Mouse (Mus musculus): ENCODE measurements around the gene Thap12.

Gene Thap12

GRCm38 (mm10) chr7:98756556-98756955 is 53.7 kb downstream of the Thap12 start:
- no peak for DNase-seq (ENCODE audit: low spot score)

DNA sequence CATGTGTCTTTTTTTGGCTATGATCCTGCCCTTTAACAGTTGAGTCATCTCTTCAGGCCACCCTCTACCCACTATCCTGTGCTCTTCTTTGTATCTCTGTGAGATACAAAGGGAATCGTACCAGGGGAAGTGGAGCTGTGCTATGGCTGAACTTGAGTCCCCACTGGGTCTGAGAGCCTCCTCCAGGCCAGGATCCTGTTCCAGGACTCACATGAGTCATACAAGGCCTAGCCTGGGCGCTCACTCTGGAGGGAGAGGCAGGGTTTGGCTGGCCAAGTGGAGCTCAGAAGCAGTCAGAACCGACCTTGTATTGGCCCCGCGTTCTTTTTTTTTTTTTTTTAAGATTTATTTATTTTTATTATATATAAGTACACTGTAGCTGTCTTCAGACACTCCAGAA is 57.2 kb downstream of the Thap12 start:
- no peak for DNase-seq (ENCODE audit: low spot score)

GRCm38 (mm10) chr7:98763911-98764310 is 61.0 kb downstream of the Thap12 start:
- no peak for DNase-seq (ENCODE audit: low spot score)

DNA sequence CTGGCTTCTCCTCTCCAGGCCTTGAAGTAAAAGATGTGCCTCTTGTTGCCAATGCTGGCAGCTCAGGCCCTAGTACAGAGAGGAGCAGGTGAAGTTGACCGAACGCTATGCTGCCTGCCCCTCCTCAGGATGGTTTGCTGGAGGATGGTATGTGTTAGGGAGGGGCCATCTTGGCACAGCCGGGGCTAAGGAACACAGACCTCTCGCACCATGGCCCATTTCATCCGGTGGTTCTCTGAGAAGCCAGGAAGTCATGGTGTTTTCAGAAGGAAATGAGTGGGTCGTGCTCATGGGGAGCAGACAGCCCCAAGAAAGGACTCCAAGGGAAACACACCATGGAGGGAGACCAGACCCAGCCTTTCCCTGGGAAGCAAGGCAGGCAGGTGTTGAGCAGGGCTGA is 64.4 kb downstream of the Thap12 start:
- no peak for DNase-seq (ENCODE audit: low spot score)
